Mouse (Mus musculus) heart, adult 18-20 months (tissue): ENCODE measurements around the gene Wdr6. TPM values are rescaled to one million over a fixed set of nuclear protein-coding genes. Genes with fewer than 3 reads are reported as not detected.

Experiments
- DNase-seq, 2 experiments: peaks; one replicate each; pipeline ENCODE4 v3.0.0; 2021 to 2022; ENCODE audit warnings: mixed read lengths in 1 of 2
- total RNA-seq, 2 experiments: library from RNA; stranded (reverse); gene quantifications; 2 replicates each; pipeline ENCODE4 v1.2.3; 2021

The Wdr6 gene
- total RNA-seq, 2 experiments from 2014 or later = 10.9 to 12.6 TPM

DNA sequence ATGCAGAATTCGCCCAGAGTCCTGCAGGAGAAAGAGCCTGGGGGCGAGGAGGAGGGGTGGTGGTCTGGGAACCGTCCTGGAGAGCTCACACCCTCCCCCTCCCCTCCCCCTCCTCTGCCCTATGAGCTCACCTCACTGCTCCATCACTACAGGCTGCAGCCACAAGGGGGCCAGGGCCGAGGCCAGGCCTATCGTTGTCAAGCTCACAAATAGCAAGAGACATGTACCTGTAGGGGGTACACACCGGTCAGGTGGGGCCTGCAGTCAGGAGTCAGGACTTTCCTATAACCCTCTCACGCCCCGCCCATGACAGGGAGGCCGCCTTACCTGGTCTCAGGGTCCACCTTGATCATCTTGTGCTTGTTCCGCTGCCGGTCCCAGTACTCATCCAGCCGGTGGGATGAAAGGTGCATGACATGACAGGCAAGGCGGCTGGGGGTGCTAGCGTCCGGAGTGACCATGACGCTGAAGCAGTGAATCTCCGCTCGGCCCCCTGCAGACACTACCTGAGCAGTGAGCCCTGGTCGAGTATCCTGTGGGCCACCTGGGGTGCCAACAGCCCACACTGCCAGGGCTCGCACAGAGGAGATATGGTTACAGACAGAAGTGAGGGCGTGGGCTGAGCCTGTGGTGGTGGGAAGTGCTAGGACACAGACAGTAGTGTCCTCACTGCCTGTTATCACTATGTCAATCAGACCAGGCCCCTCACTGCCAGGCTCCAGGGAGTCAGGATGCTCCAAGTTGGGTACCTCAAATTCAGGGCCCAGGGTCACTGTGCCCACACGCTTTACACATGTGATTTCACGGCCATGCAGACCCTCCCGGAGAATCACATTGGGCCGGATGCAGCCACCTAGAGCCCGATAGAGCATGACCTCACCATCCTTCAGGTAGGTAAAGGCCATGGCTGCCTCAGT lies 4.5 kb downstream of the Wdr6 start:
- DNase-seq = no peak

- DNase-seq = peak in 1 of 2 experiments; percentile 1
Measured at GRCm38 (mm10) chr9:108572321-108572720, 6.2 kb downstream of the Wdr6 start.

- DNase-seq = no peak
Measured at GRCm38 (mm10) chr9:108571401-108571973, 7.1 kb downstream of the Wdr6 start.

- peak; percentile 74 to 89 for DNase-seq
Measured at GRCm38 (mm10) chr9:108570207-108570896, 8.2 kb downstream of the Wdr6 start.

- peak; percentile 89 to 95 for DNase-seq
Measured at GRCm38 (mm10) chr9:108569381-108570206, 8.9 kb downstream of the Wdr6 start, which contains the start of gene Dalrd3. Dalrd3 (plus strand) TSS chr9:108569886.

DNA sequence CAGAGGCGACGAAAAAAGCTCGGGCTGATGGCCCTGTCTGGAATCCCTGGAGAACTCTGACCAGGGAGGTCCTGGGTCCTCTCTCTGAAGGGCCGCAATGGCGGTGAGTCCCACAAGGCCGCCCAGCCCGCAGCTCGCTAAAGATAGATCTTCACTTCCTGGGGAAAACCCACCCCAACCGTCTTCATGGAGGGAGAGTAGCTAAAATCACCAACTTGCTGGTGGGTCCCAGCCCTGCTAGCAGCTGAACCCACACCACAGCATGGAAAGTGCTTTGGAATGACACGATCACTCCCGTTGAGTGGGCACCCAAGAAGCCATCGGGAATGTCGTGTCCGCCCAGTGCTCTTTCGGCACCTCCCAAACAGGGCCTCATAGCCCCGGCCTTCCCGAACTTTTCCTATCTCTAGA lies 10.0 kb downstream of the Wdr6 start:
- DNase-seq = no peak

DNA sequence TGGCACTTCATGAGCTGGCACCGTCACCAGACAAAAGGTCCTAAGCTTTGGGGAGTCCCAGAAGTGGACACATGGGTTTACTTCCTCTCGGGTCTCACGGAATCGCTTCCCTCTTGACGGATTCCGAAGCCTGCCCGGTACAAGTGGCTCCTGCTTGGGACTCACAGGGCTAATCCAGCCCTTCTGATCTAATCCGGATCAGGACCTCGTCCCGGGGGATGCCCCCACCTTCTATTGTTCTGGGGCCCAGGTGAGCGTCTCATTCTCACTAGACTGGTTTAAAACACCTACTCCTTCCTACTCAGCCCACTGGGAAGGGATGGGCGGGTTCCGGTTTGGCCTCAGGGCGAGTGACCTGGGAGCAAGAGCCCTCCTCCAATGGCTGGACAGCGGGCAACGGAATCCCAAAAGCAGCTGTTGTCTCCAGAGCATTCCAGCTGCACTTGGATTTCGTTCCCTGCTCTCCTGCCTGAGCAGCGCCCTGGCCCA lies 10.6 kb downstream of the Wdr6 start:
- DNase-seq = peak in 1 of 2 experiments; percentile 63

GRCm38 (mm10) chr9:108566815-108567776 lies 11.4 kb downstream of the Wdr6 start, which contains the start of gene Ndufaf3:
Ndufaf3 (minus strand) TSS chr9:108567434.
- peak; percentile 98 for DNase-seq

- DNase-seq = no peak
Measured at GRCm38 (mm10) chr9:108565881-108566814, 12.4 kb downstream of the Wdr6 start.

- peak in 1 of 2 experiments; percentile 2 for DNase-seq
Measured at GRCm38 (mm10) chr9:108564131-108564530, 14.4 kb downstream of the Wdr6 start.

DNA sequence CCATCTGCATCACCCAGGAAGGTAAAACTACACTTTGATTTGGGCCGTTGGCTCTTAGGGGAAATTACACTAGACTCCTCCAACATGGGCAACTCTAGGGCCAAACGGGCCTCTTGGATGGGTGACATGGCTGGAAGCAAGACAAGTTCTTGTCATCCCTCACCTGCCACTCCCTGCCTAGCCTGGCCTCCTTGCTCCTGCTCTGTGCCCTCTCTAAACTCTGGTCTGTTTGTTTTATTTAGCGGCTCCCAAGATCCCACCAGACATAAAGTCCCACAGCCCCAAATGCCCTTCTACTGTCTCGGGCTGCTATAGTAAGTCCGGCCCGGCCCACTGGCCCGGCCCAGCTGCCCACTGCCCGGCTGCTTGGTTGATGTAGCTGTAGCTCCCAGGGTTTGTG lies 14.9 kb downstream of the Wdr6 start:
- DNase-seq = no peak

DNA sequence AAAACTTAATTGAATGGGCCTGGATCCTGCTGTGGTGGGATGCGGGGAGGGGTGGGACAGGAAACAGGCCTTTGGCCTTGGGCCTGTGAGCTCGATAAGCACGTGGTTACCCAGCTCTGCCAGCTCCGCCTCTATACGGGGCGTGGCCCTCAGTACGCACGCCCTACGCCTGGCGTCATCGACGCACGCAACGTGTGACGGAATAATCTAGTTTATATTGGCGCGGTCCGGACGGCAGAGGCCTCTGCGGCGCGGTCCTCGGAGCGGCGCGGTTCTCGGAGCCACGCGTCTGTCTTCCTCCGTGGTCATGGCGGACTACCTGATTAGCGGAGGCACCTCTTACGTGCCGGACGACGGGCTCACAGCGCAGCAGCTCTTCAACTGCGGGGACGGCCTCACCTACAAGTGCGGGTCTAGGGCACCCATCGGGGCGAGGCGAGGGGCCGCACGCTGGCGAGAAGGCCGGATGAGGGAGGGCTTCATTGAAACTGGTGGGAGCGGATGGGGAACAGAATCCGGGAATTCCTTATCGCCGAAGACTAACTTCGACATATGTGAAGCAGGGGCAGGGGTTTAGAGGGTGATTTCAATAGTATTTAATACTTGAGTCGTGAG lies 18.2 kb downstream of the Wdr6 start, which contains the start of gene Impdh2:
Gene Impdh2, plus strand, starts transcription at position 60 of the 615 bp plus-strand sequence.
- DNase-seq = peak; percentile 97 to 98

GRCm38 (mm10) chr9:108559169-108559568 lies 19.4 kb downstream of the Wdr6 start:
- DNase-seq = no peak

- DNase-seq = no peak
Measured at GRCm38 (mm10) chr9:108546875-108547274, 31.7 kb downstream of the Wdr6 start.

DNA sequence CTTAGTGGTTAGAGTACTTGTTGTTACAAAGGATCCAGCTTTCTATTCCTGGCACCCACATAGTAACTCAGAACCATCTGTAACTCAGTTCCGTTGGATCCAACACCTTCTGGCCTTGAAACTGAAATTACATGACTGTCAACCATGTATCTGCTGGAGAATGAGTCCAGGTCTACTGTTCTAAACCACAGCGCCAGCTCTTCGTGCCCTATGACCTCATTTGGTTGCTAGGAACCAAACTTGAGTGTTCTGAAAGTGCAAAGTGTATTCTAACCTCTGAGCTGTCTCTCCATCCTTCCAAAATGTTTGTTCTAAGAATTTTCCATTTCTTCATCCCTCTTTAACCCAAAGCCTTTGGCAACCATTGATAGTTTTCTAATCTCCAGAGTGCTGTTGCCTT lies 32.6 kb downstream of the Wdr6 start:
- DNase-seq = no peak

- DNase-seq = no peak
Measured at GRCm38 (mm10) chr9:108540846-108541245, 37.7 kb downstream of the Wdr6 start.

DNA sequence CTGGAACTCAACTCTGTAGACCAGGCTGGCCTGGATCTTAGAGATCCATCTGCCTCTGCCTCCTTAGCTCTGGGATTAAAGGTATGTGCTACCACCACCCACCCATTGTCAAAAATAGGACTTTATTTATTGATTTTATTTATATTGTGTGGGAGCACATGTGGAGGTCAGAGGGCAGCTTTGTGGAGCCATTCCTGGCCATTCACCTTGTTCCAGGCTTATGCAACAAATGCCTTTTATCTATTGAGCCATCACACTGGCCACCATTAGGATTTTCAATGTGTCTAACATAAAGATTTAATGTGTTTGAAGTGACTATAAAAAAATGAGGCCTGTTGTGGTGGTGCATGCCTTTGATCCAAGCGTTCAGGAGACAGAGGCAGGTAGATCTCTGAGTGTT lies 47.0 kb downstream of the Wdr6 start:
- no peak for DNase-seq

- DNase-seq = no peak
Measured at GRCm38 (mm10) chr9:108530954-108531353, 47.6 kb downstream of the Wdr6 start.

GRCm38 (mm10) chr9:108525400-108525799 lies 53.1 kb downstream of the Wdr6 start:
- no peak for DNase-seq
